Mouse (Mus musculus) midbrain, embryonic 16.5 days (tissue): ENCODE measurements at regions not wholly inside any gene's neighbourhood (a gene's known extent, or its start where the extent isn't known, plus 50 kb on each side); places are given as distances from the start of the nearest gene placed in this dataset.

Source experiments
- ATAC-seq: fragments of 200-750 bp; cut with Nextera tagmentation; 2 replicates; pipeline ENCODE4 v1.8.0; 2017; ENCODE audit warnings: moderate TSS enrichment
- H3K27ac ChIP-seq: fragments of 300-500 bp; sonication (generic); 2 replicates; pipeline ENCODE4 v1.5.1; 2014; ENCODE audit warnings: mild to moderate bottlenecking, low read length, mixed read lengths
- H3K27me3 ChIP-seq: fragments of 300-500 bp; sonication (generic); 2 replicates; pipeline ENCODE4 v1.6.1; 2014; ENCODE audit warnings: low read depth, low read length, mixed read lengths; ENCODE audit not compliant: control insufficient read depth, insufficient read depth
- H3K36me3 ChIP-seq: fragments of 300-500 bp; sonication (generic); 2 replicates; pipeline ENCODE4 v1.6.1; 2014; ENCODE audit warnings: mild to moderate bottlenecking, low read length, moderate library complexity, mixed read lengths; ENCODE audit not compliant: control insufficient read depth, insufficient read depth
- H3K4me1 ChIP-seq: fragments of 300-500 bp; sonication (generic); 2 replicates; pipeline ENCODE4 v1.6.1; 2014; ENCODE audit warnings: mild to moderate bottlenecking, low read length, mixed read lengths; ENCODE audit not compliant: control insufficient read depth, insufficient read depth
- H3K4me2 ChIP-seq: fragments of 300-500 bp; sonication (generic); 2 replicates; pipeline ENCODE4 v1.6.1; 2014; ENCODE audit warnings: mild to moderate bottlenecking, low read length, mixed read lengths
- H3K4me3 ChIP-seq: fragments of 300-500 bp; sonication (generic); 2 replicates; pipeline ENCODE4 v1.5.1; 2014; ENCODE audit warnings: low read depth, mild to moderate bottlenecking, low read length, moderate library complexity, mixed read lengths
- H3K9ac ChIP-seq: fragments of 300-500 bp; sonication (generic); 2 replicates; pipeline ENCODE4 v1.6.1; 2014; ENCODE audit warnings: low read depth, low read length, mixed read lengths
- H3K9me3 ChIP-seq: fragments of 300-500 bp; sonication (generic); replicated peaks from 2 replicates; pipeline ENCODE4 v1.6.1; 2014; ENCODE audit warnings: mild to moderate bottlenecking, low read length, mixed read lengths; ENCODE audit not compliant: control insufficient read depth, poor library complexity, severe bottlenecking
- WGBS: fragments of 180-500 bp; shearing (Covaris S2); extraction: QIAGEN DNeasy Blood & Tissue Kit; methylation state at CpG from one replicate; pipeline ENCODE4 v1.1.7; 2014; 5-methylcytosine and 5-hydroxymethylcytosine counted together

DNA sequence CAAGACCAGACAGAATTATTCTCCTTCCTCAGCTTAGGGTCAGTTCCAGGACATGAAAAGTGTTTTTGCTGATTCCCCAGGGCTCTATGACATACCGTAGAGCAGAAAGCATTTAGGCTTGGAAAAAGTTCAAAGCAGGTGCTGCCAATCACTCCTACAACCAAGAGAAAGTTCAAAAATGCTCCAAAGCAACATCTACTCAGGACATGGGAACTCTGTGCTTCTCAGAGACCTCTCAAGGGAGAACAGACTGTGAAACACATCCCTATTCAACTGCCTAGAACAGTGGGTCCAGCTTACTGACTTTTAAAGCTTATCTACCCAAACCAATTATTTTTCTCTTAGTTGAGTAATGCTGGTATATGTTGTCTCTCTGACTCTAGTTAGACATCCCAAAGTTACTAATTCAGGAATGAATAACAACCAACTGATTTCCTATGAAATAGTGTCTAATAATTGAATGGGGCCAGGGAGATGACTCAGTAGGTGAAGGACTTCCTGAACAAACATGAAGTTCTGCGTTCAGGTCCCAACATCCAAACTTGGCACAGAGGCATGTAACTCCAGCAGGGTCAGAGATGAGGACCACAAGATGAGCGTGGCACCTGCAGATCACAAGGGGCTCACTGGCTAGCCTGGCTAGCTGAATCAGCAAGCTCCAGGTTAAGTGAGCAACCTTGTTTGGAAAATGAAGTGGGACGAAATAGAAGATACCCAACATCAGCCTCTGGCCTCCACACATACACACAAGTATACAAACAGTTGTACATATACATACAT is 228.7 kb upstream of the Hnrnpa3 start:
- H3K4me1 ChIP-seq: peaks cover 6% of the 10 kb centered on the region
- 91% methylated on average over 4 of the region's 4 CpGs for WGBS
- no peak overlapping the region for H3K9ac ChIP-seq
- no peaks in the 10 kb centered on the region for H3K9me3 ChIP-seq
- no peak overlapping the region for H3K4me2 ChIP-seq
- no peak overlapping the region for H3K4me3 ChIP-seq
- ATAC-seq: no peak
- H3K36me3 ChIP-seq: no peaks in the 10 kb centered on the region
- H3K27me3 ChIP-seq: no peaks in the 10 kb centered on the region
- H3K27ac ChIP-seq: no peak overlapping the region

DNA sequence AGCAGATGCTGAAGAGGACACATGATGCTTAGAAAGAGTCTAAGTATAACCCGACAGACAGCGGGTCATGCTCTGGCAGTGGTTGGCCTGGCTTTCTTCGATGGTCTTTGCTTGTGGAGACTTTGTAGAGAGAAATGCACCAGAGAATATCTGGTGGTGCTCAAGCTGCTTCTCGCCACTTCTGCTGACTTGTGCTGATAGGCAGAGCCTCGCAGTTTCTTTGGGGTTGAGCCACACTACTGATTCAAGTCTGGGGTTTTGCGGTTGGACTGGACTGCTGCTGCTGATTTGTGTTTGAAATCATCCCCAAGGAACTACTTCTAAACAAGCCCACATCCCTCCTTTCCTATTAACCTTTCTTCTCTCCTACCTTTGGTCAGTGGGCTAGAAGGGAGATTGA is 227.1 kb upstream of the Hnrnpa3 start:
- WGBS: 91% methylated on average over 6 of the region's 6 CpGs
- H3K27ac ChIP-seq: no peak overlapping the region
- ATAC-seq: no peak
- no peak overlapping the region for H3K4me2 ChIP-seq
- no peaks in the 10 kb centered on the region for H3K9me3 ChIP-seq
- H3K4me3 ChIP-seq: no peak overlapping the region
- H3K9ac ChIP-seq: no peak overlapping the region
- H3K36me3 ChIP-seq: no peaks in the 10 kb centered on the region
- no peaks in the 10 kb centered on the region for H3K4me1 ChIP-seq
- no peaks in the 10 kb centered on the region for H3K27me3 ChIP-seq

DNA sequence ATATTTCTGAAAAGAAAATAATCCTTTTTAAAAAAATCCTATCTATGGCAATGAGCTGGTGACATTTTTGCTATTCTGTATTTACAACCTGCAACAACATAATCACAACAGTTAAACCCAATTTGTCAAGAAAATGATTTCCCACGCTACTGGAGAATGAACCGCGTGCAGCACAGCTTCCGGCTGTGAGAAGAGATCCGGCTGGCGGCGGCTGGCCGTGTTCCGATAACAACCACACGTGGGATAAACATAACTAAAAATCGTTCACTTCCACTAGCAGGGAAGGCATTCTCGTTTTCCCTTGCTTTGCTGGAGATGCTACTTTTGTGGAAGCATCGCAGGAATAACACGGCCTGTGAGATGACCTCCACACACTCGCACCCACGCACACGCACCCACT is 224.5 kb upstream of the Hnrnpa3 start:
- Histone ChIP-seq H3K4me2 (no peak overlapping the region), H3K27me3 (no peaks in the 10 kb centered on the region), H3K27ac (no peak overlapping the region), H3K4me3 (no peak overlapping the region), H3K9me3 (no peaks in the 10 kb centered on the region), H3K9ac (no peak overlapping the region), H3K4me1 (no peaks in the 10 kb centered on the region), H3K36me3 (no peaks in the 10 kb centered on the region)
- no peak for ATAC-seq
- 90% methylated on average over 17 of the region's 17 CpGs for WGBS

DNA sequence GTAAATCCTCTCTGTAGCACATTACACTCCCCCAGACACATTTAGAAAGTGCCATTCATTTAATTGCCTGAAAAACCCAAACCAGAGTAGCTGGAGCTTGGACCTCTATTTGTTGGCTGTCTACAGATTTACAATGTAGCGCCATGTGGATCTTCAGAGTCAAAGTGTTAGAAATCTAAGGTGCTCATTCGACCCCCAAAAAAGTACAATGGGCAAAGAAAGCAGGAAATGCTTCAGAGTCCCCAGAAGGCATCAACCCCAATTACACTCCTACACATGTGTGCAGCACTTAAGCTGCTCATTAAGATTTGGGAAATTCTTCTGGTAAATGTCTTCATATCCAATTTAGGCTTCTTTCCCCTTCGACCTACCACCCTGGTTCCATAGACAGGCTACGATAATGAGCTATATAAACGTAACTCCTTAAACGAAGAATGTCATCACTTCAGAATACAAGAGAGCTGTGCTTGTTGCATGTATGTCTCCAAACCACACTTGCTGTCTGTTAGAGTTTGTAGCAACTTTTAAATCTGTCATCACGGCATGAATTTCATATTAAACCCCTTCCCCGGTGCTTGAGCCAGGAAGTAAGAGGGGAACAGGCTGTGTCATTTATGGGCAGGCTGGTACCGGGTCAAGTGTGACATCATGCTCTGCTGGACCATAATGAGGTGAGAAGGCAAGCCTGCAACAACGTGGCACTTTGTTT is 219.4 kb upstream of the Hnrnpa3 start:
- H3K27me3 ChIP-seq: no peaks in the 10 kb centered on the region
- H3K4me2 ChIP-seq: no peak overlapping the region
- no peaks in the 10 kb centered on the region for H3K4me1 ChIP-seq
- no peak overlapping the region for H3K9ac ChIP-seq
- no peak for ATAC-seq
- no peak overlapping the region for H3K4me3 ChIP-seq
- 88% methylated on average over 10 of the region's 10 CpGs for WGBS
- no peaks in the 10 kb centered on the region for H3K36me3 ChIP-seq
- H3K9me3 ChIP-seq: no peaks in the 10 kb centered on the region
- H3K27ac ChIP-seq: no peak overlapping the region

DNA sequence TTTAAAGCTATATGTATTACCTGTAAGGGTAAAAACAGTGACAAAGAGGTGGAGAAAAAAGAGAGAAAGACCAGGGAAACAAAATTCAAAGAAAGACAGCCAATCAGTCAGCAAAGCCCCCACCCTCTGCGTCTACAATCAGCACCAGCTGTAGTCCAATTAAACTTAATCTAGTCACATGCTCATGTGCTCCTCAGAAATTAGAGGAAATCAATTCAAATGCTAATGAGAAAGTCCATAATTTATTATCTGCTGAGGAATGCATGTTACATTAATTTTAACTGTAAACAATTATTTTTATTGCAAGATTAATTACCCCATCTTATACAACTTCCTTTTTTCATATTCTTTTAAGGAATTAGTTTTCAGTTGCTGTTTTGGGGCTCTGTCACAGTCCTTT is 216.4 kb upstream of the Hnrnpa3 start:
- no peak overlapping the region for H3K27ac ChIP-seq
- ATAC-seq: no peak

DNA sequence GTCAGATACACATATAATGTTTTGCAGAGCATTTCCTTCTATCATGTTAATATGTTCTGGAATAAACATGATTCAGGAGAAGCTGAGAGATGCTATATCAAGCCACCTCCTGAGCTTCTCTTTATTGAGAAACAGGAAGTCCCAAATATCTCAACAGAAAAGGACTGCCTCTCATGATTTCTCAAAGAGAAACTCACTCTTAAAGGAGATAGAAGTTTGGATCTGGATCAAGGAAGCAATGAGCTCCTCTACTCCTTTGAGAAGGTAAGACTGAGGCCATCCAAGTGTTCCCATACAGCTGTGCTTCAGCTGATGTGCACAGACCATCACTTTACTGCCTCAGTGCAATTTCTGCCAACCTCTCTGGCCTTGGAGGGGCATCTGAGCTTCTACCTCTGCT is 213.9 kb upstream of the Hnrnpa3 start:
- no peak for ATAC-seq
- no peak overlapping the region for H3K4me2 ChIP-seq
- H3K27ac ChIP-seq: no peak overlapping the region
- H3K36me3 ChIP-seq: no peaks in the 10 kb centered on the region
- H3K9me3 ChIP-seq: no peaks in the 10 kb centered on the region
- H3K4me1 ChIP-seq: no peaks in the 10 kb centered on the region
- H3K9ac ChIP-seq: no peak overlapping the region
- H3K4me3 ChIP-seq: no peak overlapping the region
- no peaks in the 10 kb centered on the region for H3K27me3 ChIP-seq

More for the DNA sequence above, 216.4 kb upstream of the Hnrnpa3 start:
- no peak overlapping the region for H3K4me3 ChIP-seq
- H3K27me3 ChIP-seq: no peaks in the 10 kb centered on the region
- no peaks in the 10 kb centered on the region for H3K9me3 ChIP-seq
- no peaks in the 10 kb centered on the region for H3K36me3 ChIP-seq
- H3K4me1 ChIP-seq: no peaks in the 10 kb centered on the region
- no peak overlapping the region for H3K4me2 ChIP-seq
- 52% methylated on average over 1 of the region's 1 CpGs for WGBS
- H3K9ac ChIP-seq: no peak overlapping the region

DNA sequence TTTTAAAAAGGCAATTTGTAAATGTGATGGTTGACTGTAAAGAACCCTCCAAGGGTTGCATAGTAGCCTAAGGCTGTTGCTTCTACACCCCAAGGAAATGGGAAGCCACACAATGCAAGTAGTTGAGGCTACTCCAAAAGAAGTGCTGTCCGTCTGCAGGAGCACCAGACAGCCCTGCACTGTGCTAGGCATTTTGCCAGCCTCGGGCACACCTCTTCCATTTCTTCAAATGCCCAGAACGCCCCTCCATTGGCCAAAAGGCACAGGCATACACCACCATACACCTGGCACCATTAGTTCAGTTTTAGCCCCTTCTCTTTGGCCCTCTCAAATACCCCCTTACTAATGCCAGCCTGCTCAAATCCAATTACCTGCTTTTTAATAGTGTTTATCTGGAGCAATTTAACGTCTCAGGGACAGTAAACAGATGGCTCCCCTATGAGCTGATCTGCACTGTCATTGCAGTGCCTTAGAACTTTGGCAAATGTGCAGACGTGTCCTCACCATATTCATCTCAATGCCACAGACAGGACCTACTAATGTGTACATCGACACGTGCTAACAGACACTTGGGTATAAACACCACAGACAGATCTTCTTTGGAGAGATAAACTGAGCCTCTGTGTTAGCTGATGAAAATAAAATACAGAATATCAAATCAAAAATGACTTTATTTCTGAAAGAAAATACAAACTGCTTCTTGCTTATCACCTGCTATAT is 211.9 kb upstream of the Hnrnpa3 start:
- WGBS: 82% methylated on average over 7 of the region's 7 CpGs
- H3K4me1 ChIP-seq: no peaks in the 10 kb centered on the region
- no peak for ATAC-seq

DNA sequence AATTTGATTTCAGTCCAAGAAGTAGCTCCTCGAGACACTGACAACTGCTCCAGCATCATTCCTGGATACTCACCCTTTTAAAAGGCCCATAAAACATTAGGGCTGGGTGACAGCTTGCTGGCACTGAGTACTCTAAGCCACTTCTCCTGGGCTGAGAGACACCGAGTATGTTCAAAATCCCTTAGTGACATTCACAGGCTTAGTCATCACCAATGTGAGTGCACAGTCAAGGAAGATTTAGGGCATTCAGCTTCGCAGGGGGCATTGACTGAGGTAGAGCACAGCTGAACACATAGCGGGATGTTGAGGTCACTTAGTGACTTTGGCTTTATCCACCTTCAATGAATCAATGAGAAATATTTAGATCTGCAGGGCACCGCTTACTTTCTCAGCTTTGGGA is 210.8 kb upstream of the Hnrnpa3 start:
- 76% methylated on average over 5 of the region's 5 CpGs for WGBS

More for the DNA sequence above, 211.9 kb upstream of the Hnrnpa3 start:
- Histone ChIP-seq H3K27ac (no peak overlapping the region), H3K4me3 (no peak overlapping the region), H3K4me2 (no peak overlapping the region), H3K9me3 (no peaks in the 10 kb centered on the region), H3K27me3 (no peaks in the 10 kb centered on the region), H3K9ac (no peak overlapping the region), H3K36me3 (no peaks in the 10 kb centered on the region)

DNA sequence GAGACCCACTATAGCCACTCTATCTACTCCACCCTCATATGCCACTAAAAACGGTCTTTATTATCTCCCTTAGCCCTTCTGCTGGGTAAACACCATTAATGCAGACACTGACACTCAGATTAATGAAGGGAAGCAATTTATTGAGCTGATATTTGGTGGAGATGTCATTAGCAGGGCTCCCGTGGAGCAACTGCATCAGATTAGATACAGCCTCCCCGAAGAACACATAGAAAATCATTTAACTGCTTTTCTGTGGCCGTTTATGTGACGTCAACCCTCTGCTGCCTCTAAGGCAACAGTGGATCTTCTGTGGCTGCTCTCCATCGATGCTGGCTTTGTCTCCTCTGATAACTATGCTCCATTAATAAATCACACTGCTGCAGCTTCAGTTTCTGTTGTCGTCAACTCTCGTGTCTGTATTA is 207.2 kb upstream of the Hnrnpa3 start:
- no peak overlapping the region for H3K27ac ChIP-seq
- H3K9me3 ChIP-seq: no peaks in the 10 kb centered on the region
- H3K27me3 ChIP-seq: no peaks in the 10 kb centered on the region
- H3K9ac ChIP-seq: no peak overlapping the region
- H3K4me1 ChIP-seq: no peaks in the 10 kb centered on the region
- no peak overlapping the region for H3K4me2 ChIP-seq
- no peak overlapping the region for H3K4me3 ChIP-seq
- H3K36me3 ChIP-seq: no peaks in the 10 kb centered on the region
- ATAC-seq: no peak
- 58% methylated on average over 8 of the region's 8 CpGs for WGBS

More for the DNA sequence above, 210.8 kb upstream of the Hnrnpa3 start:
- H3K36me3 ChIP-seq: no peaks in the 10 kb centered on the region
- no peak for ATAC-seq
- H3K4me3 ChIP-seq: no peak overlapping the region
- H3K9ac ChIP-seq: no peak overlapping the region
- no peaks in the 10 kb centered on the region for H3K27me3 ChIP-seq
- no peak overlapping the region for H3K4me2 ChIP-seq
- H3K9me3 ChIP-seq: no peaks in the 10 kb centered on the region
- H3K4me1 ChIP-seq: no peaks in the 10 kb centered on the region
- peak overlapping the region; percentile 5; the same call in 1 of the 2 replicates for H3K27ac ChIP-seq
